Mouse (Mus musculus) brain, embryonic 14.5 days (tissue): ENCODE data around the gene Proca1. TPM values are rescaled to one million over a fixed set of nuclear protein-coding genes. Genes with fewer than 3 reads are reported as not detected.
A peak's percentile ranks its signal among the peaks of the same experiment; 100 is the strongest.

ENCODE experiments used
- DNase-seq: peaks from one replicate; pipeline ENCODE4 v3.0.0-alpha.2; 2011; ENCODE audit warnings: low read depth
- CTCF ChIP-seq: fragments of 200-500 bp; IDR thresholded peaks from 2 replicates; pipeline ENCODE4 v1.5.1; 2012; ENCODE audit warnings: inconsistent platforms, mild to moderate bottlenecking, moderate library complexity, borderline replicate concordance; ENCODE audit not compliant: insufficient read depth, insufficient read length; ENCODE audit errors: extremely low read depth
- POLR2A ChIP-seq: fragments of 200-500 bp; IDR thresholded peaks from 2 replicates; pipeline ENCODE4 v1.6.1; 2012; ENCODE audit warnings: mild to moderate bottlenecking, inconsistent platforms, borderline replicate concordance; ENCODE audit not compliant: poor library complexity, insufficient read depth, insufficient read length, severe bottlenecking; ENCODE audit errors: extremely low read depth
- polyA plus RNA-seq: library from polyadenylated mRNA; depleted of rRNA; stranded (reverse); fragments of >200 nt; gene quantifications from 2 replicates; pipeline ENCODE4 v1.2.3, GENCODE M21; 2012; rRNA removed

The Proca1 gene
- polyA plus RNA-seq, result 0.43 and 1.0 TPM in 2 replicates

GRCm38 (mm10) chr11:78193113-78193512 lies at the start of gene Proca1:
Gene Proca1, plus strand, starts transcription at chr11:78193392.
- DNase-seq, result no peak
- no peak for TF ChIP-seq CTCF
- no peak for TF ChIP-seq POLR2A

- no peak for TF ChIP-seq POLR2A
- no peak for TF ChIP-seq CTCF
- DNase-seq, result no peak
These were observed 49.7 kb upstream of the Proca1 start for GRCm38 (mm10) chr11:78143520-78143919.

- TF ChIP-seq CTCF (peak; percentile 24; the same call in 1 of the 2 replicates), POLR2A (no peak)
- DNase-seq, result no peak
These were observed 47.0 kb upstream of the Proca1 start for GRCm38 (mm10) chr11:78146168-78146567.

GRCm38 (mm10) chr11:78146707-78147543 lies 46.3 kb upstream of the Proca1 start:
- TF ChIP-seq POLR2A (no peak), CTCF (no peak)
- no peak for DNase-seq

- TF ChIP-seq CTCF (peak; percentile 45; the same call in 1 of the 2 replicates), POLR2A (no peak)
- DNase-seq, result peak; percentile 51
These were observed 42.0 kb upstream of the Proca1 start for GRCm38 (mm10) chr11:78151161-78151560.

GRCm38 (mm10) chr11:78152299-78153231 lies 40.6 kb upstream of the Proca1 start:
- peak; percentile 96 for DNase-seq
- TF ChIP-seq CTCF (no peak), POLR2A (no peak)

GRCm38 (mm10) chr11:78153778-78154177 lies 39.4 kb upstream of the Proca1 start:
- TF ChIP-seq POLR2A (no peak), CTCF (no peak)
- peak; percentile 62 for DNase-seq

GRCm38 (mm10) chr11:78155674-78156073 lies 37.5 kb upstream of the Proca1 start:
- no peak for DNase-seq
- TF ChIP-seq CTCF (no peak), POLR2A (no peak)

- DNase-seq, result no peak
- TF ChIP-seq POLR2A (no peak), CTCF (no peak)
These were observed 37.0 kb upstream of the Proca1 start for GRCm38 (mm10) chr11:78156156-78156699.

GRCm38 (mm10) chr11:78159096-78159495 lies 34.1 kb upstream of the Proca1 start:
- peak; percentile 93 for DNase-seq
- no peak for TF ChIP-seq POLR2A
- peak; percentile 92 for TF ChIP-seq CTCF

- DNase-seq, result no peak
- TF ChIP-seq CTCF (no peak), POLR2A (no peak)
These were observed 33.6 kb upstream of the Proca1 start for GRCm38 (mm10) chr11:78159557-78159956.

GRCm38 (mm10) chr11:78160171-78160570 lies 33.0 kb upstream of the Proca1 start:
- TF ChIP-seq POLR2A, result no peak
- no peak for TF ChIP-seq CTCF
- DNase-seq, result no peak
